Mouse (Mus musculus) hematopoietic stem cell, adult 5-6 weeks (primary cell): ENCODE measurements around the gene Defb23. TPM values are rescaled to one million over a fixed set of nuclear protein-coding genes. Genes with fewer than 3 reads are reported as not detected.
"Not testable (repeated sequence)": the region's sequence is repeated elsewhere in the genome, so short reads cannot be mapped to it uniquely, and the experiment has no call there.

ENCODE experiments used
- ATAC-seq, 2 experiments: fragments of 125-278 bp in 1 of 2; replicated peaks in 1 of 2; 2 replicates each; pipeline ENCODE4 v1.8.0; 2016 to 2017; ENCODE audit warnings: inconsistent platforms in 2 of 2, mild to moderate bottlenecking in 2 of 2, moderate number of reproducible peaks in 2 of 2, low read depth in 1 of 2, moderate TSS enrichment in 1 of 2; ENCODE audit not compliant: low FRiP score in 2 of 2, poor library complexity in 2 of 2, severe bottlenecking in 2 of 2, insufficient read depth in 1 of 2, low TSS enrichment in 1 of 2
- total RNA-seq: library from RNA; stranded (forward); fragments of 172-1452, 232-1000 nt; gene quantifications from 2 replicates; pipeline ENCODE4 v1.2.3, GENCODE M21; 2017

Gene Defb23
- total RNA-seq, 1 experiment from 2014 or later: not detected

GRCm38 (mm10) chr2:152446642-152447041 lies 17.8 kb downstream of the Defb23 start:
- ATAC-seq: no peak

- ATAC-seq: no peak
These were observed 21.1 kb downstream of the Defb23 start for GRCm38 (mm10) chr2:152443281-152443680.

- ATAC-seq: no peak
These were observed 22.1 kb downstream of the Defb23 start for GRCm38 (mm10) chr2:152442322-152442721.

DNA sequence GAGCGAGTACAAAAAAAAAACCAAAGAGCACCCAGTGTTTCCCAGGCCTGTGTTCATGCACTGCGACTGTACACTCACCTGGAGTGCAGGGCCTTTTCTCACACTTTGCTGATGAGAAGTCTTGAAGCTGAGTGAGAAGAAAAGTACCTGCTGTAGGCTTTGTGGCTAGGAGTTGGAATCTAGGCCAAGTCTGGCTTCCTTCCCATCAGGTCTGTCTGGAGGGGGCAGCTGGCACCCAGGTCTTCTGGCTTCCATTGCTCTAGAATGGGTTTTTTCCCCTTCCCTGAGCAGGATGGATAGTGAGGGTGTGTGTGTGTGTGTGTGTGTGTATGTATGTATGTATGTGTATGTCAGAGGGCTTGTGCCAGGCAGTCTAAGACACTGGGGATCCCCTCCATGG lies 24.6 kb downstream of the Defb23 start:
- ATAC-seq: no peak

- ATAC-seq: no peak
These were observed 25.5 kb downstream of the Defb23 start for GRCm38 (mm10) chr2:152438963-152439362.

- peak; percentile 81 to 91 for ATAC-seq
These were observed 27.2 kb downstream of the Defb23 start for GRCm38 (mm10) chr2:152436983-152437860.

GRCm38 (mm10) chr2:152436405-152436901 lies 28.0 kb downstream of the Defb23 start:
- no peak for ATAC-seq

DNA sequence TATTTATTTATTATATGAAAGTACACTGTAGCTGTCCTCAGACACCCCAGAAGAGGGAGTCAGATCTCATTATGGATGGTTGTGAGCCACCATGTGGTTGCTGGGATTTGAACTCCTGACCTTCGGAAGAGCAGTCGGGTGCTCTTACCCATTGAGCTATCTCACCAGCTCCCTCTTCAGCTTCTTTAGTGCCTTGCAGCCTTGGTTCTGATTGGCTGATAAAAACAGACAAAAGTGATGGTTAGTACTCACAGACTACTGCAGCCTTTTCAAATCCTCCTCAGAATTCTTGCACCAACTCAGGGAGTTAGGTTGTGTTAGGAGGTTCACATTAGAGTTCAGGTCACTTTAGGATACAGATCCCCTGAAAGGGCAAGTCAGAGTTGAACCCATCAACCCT lies 35.9 kb downstream of the Defb23 start:
- not testable (repeated sequence) for ATAC-seq

DNA sequence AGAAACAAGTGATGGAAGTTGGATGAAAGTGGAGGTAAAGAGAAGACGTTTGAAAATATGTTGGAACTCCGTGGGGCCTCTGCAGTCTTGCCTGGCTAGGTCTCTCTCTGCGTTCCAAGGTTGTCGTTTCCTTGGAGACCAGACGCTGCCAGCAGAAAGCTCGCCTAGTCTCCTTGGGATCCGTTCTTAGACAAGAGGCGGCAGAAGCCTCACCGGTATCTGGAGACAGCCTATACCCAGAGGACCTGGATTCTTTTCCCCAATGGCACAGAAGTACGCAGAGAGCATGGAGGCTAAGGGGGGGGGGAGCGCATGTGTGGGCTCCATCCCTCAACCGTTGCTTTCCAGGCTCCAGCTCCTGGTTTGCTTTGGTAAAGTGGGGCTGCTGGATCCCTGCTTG lies 36.9 kb downstream of the Defb23 start:
- no peak for ATAC-seq

GRCm38 (mm10) chr2:152415786-152416185 lies 48.6 kb downstream of the Defb23 start:
- ATAC-seq: no peak

GRCm38 (mm10) chr2:152415287-152415686 lies 49.1 kb downstream of the Defb23 start, which contains the start of gene 6820408C15Rik:
Gene 6820408C15Rik, plus strand, starts transcription at chr2:152415587.
- no peak for ATAC-seq

- peak; percentile 38 to 81; a peak in 3 of 4 replicates for ATAC-seq
These were observed 49.7 kb downstream of the Defb23 start, which contains the start of gene Zcchc3 for GRCm38 (mm10) chr2:152414591-152415165. Gene Zcchc3, minus strand, starts transcription at chr2:152415027.

DNA sequence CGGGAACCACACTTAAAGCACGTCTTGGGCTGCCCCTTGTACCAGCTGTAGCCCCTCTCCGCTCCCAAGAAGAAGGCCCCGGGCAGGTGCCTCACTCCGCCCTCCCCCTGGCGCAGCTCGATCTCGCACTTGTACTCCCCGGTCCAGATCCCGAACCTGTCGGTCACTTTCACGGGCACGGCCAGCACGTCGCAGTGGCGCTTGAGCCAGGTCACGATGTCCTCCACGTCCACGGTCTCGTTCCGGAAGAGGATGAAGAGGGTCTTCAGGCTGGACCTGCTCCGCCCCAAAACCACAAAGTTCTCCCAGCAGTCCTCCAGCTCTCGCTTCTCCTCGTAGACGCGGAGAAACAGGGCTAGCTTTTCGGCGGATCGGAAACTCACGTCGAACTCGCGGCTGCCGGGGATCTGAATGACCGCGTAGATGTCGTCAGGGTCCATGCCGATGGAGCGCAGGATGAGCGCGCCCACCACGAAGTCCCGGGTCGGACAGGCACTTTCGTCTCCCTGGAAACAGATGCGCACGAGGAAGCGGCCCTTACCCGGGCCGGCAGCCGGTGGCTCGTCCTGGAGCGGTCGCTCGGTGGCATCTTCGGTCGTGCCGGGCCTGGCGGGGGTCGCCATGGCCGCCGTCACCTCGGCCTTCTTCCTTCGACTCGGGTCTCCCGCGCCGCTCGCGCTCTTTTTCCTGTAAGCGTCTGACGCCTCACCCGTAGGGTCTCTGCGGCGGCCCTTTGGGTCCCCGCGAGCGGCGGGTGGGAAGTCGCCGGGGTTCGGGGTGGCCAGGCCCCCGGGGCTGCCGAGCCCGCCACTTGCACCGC lies 50.4 kb downstream of the Defb23 start:
- peak in 1 of 2 experiments; percentile 12; a peak in 1 of 4 replicates for ATAC-seq

GRCm38 (mm10) chr2:152413158-152413764 lies 51.2 kb downstream of the Defb23 start:
- no peak for ATAC-seq

DNA sequence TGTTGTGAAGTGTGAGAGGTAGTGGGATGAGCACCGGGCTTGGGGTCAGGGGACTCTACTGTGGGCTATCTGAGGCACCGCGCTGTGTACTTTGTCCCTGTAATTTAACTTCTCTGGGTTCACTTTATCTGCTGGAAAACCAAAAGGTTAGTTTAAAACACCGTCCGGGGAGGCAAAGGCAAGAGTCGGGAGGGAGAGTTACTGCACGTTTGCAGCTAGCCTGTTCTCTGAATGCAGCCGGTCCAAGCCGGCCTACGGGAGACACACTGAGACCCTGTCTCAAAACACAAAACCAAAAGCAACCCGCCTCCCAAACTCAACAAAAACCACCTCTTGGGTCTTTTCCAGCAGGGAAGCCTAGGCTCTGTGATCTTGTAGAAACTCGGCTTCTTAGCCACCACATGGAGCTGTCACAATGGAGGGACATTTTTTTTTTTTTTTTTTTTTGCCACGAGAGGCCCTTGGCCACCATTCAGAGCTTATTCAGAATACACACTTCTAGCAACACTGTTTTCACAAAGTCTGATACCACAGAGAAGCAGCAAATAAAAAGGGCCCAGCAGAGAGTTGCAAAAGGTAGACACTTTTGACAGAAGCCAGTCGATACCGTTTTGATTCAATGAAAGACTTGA lies 51.8 kb downstream of the Defb23 start:
- ATAC-seq: no peak

GRCm38 (mm10) chr2:152411471-152411870 lies 52.9 kb downstream of the Defb23 start:
- ATAC-seq: no peak

GRCm38 (mm10) chr2:152410971-152411371 lies 53.4 kb downstream of the Defb23 start:
- no peak for ATAC-seq
